Mouse (Mus musculus): ENCODE data around the gene Mtch1.

DNA sequence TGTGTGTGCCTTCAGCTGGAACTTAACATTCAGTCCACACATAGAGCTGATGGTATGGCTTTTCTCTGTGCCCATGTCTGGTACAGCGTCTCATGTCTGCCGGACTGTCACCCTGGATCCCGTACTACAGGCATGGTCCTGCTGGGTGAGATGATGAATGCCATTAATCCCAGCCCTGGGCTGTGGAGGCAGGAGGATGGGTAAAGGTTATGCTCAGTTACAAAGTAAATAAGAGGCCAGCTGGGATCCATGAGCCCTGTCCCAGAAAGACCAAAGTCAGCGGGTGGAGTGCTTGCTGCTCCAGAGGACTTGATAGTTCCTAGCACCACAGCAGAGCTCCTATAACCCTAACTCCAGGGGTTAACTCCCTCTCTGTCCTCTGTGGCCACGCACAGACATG, 51.9 kb downstream of the Mtch1 start:
- TF ChIP-seq CTCF (IDR thresholded peaks at IDR 0.05; ENCODE audit: control insufficient read depth, insufficient read depth, insufficient read length) (no peak), MAX (IDR thresholded peaks at IDR 0.05) (no peak), MYOG (IDR thresholded peaks at IDR 0.05; ENCODE audit: control insufficient read depth, extremely low read depth, insufficient read length) (no peak), CEBPB (IDR thresholded peaks at IDR 0.05; ENCODE audit: low read depth) (no peak), USF1 (IDR thresholded peaks at IDR 0.05; ENCODE audit: low read depth) (no peak), MYOD1 (IDR thresholded peaks at IDR 0.05; ENCODE audit: control insufficient read depth, insufficient read length, low read depth) (no peak), FOSL1 (IDR thresholded peaks at IDR 0.05; ENCODE audit: insufficient read depth, low read length, poor library complexity, severe bottlenecking) (no peak)
